Mouse (Mus musculus) G1E (cell line): ENCODE results near the gene Ssr2.

Source experiments
- CTCF ChIP-seq: IDR thresholded peaks from 2 replicates; pipeline ENCODE4 v1.5.1; 2012; ENCODE audit warnings: low read depth, low read length, inconsistent platforms, mixed read lengths
- GATA2 ChIP-seq: IDR thresholded peaks from 2 replicates; pipeline ENCODE4 v1.6.1; 2012; ENCODE audit warnings: low read depth, low read length, inconsistent platforms, borderline replicate concordance
- POLR2AphosphoS5 ChIP-seq: IDR thresholded peaks from 2 replicates; pipeline ENCODE4 v1.6.1; 2012; ENCODE audit warnings: low read depth, low read length, inconsistent platforms; ENCODE audit not compliant: insufficient replicate concordance
- TAL1 ChIP-seq: conservative IDR thresholded peaks from 2 replicates; pipeline ENCODE4 v1.6.1; 2012; ENCODE audit warnings: low read depth, low read length, inconsistent platforms, mixed read lengths

DNA sequence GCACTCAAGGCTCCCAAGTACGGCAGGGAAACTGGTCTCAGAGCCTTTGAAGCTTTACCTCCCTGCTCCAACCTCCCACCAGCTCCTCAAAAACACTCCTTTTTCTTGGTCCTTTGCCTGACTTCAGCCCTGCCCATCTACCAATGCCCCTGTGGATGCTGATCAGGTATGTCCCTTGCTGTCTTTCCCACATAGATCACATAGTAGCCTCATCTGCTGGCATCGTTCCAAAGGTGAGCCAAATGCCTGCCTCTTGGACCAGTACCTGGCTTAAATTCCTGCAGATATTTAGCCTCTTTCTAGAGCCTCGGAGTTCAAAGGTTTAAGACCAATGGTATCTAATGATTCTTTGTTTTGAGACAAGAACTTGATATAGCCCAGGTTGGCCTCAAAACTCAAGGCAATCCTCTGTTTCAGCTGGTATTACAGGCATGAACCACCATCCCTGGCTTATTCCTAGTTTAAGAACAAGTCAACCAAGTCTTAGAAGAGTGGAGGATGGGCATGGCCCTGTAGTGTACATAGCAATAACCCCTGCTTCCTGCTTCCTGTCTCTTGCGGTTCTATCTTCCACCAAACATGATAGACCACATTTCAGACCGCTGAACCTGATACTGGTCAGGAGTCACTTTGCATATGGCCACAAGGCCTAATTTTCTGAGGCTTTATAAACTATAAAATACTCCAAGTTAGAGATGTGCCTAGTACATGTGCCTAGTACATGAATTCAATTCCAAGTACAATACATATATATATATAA is 31.8 kb upstream of the Ssr2 start:
- TF ChIP-seq CTCF: no peak
- no peak for TF ChIP-seq GATA2
- TF ChIP-seq TAL1: no peak
- TF ChIP-seq POLR2AphosphoS5: no peak
